Mouse (Mus musculus) urinary bladder, adult 18-20 months (tissue): ENCODE data around the gene Naa20.

ENCODE experiments used
- DNase-seq, 2 experiments: peaks; one replicate each; pipeline ENCODE4 v3.0.0; 2022; ENCODE audit warnings: low spot score in 2 of 2, mixed read lengths in 2 of 2

Gene Naa20

GRCm38 (mm10) chr2:145901861-145902260 is at the start of gene Naa20:
Gene Naa20, plus strand, starts transcription at chr2:145902099.
- no peak for DNase-seq

GRCm38 (mm10) chr2:145855831-145856230 is 46.1 kb upstream of the Naa20 start:
- DNase-seq: no peak

GRCm38 (mm10) chr2:145857864-145858263 is 44.0 kb upstream of the Naa20 start:
- no peak for DNase-seq

GRCm38 (mm10) chr2:145859442-145859931 is 42.4 kb upstream of the Naa20 start:
- DNase-seq: peak; percentile 37

GRCm38 (mm10) chr2:145859932-145860801 is 41.7 kb upstream of the Naa20 start:
- DNase-seq: peak; percentile 88

- no peak for DNase-seq
Observed at GRCm38 (mm10) chr2:145861193-145862123, 40.4 kb upstream of the Naa20 start.

GRCm38 (mm10) chr2:145862206-145862817 is 39.6 kb upstream of the Naa20 start:
- no peak for DNase-seq

GRCm38 (mm10) chr2:145865344-145865743 is 36.6 kb upstream of the Naa20 start:
- no peak for DNase-seq

- DNase-seq: no peak
Observed at GRCm38 (mm10) chr2:145866238-145866637, 35.7 kb upstream of the Naa20 start.

GRCm38 (mm10) chr2:145866695-145867449 is 35.0 kb upstream of the Naa20 start:
- no peak for DNase-seq

GRCm38 (mm10) chr2:145871308-145871707 is 30.6 kb upstream of the Naa20 start:
- DNase-seq: no peak

- DNase-seq: no peak
Observed at GRCm38 (mm10) chr2:145872099-145872498, 29.8 kb upstream of the Naa20 start.

- no peak for DNase-seq
Observed at GRCm38 (mm10) chr2:145873953-145874352, 27.9 kb upstream of the Naa20 start.

GRCm38 (mm10) chr2:145874879-145875482 is 26.9 kb upstream of the Naa20 start:
- DNase-seq: no peak

GRCm38 (mm10) chr2:145877191-145877590 is 24.7 kb upstream of the Naa20 start:
- DNase-seq: no peak

GRCm38 (mm10) chr2:145880887-145881747 is 20.8 kb upstream of the Naa20 start:
- DNase-seq: no peak

- no peak for DNase-seq
Observed at GRCm38 (mm10) chr2:145881932-145882331, 20.0 kb upstream of the Naa20 start.

- DNase-seq: no peak
Observed at GRCm38 (mm10) chr2:145882398-145882797, 19.5 kb upstream of the Naa20 start.

- DNase-seq: peak in 1 of 2 experiments; percentile 50
Observed at GRCm38 (mm10) chr2:145884036-145884912, 17.6 kb upstream of the Naa20 start.
